Mouse (Mus musculus) megakaryocyte progenitor cell, adult 5-6 weeks (primary cell): ENCODE data around the gene Gjc1. TPM values are rescaled to one million over a fixed set of nuclear protein-coding genes. Genes with fewer than 3 reads are reported as not detected.

Source experiments
- total RNA-seq, 2 experiments: library from RNA; stranded (forward) in 1 of 2; stranded (reverse) in 1 of 2; fragments of 157-497, 149-512 nt in 1 of 2; fragments of 200-1000 nt in 1 of 2; gene quantifications; 2 replicates each; pipeline versions ENCODE4 v1.2.3 to v1.2.4; 2015 to 2017

Gene Gjc1
- total RNA-seq, 2 experiments from 2014 or later: not detected

Other genes with a start within 250 kb of the Gjc1 start
- not detected in 2 replicates for gene Gm11627, start 240.2 kb downstream of the Gjc1 start, total RNA-seq (2015)
- not detected in 2 replicates for gene Gm11627, start 240.2 kb downstream of the Gjc1 start, total RNA-seq (2017)
- not detected in 2 replicates for gene Fzd2, start 215.3 kb downstream of the Gjc1 start, total RNA-seq (2015)
- gene Fzd2, start 215.3 kb downstream of the Gjc1 start, total RNA-seq (2017): not detected in 2 replicates
- gene Meioc, start 156.0 kb downstream of the Gjc1 start, total RNA-seq (2015): not detected in 2 replicates
- not detected in 2 replicates for gene Meioc, start 156.0 kb downstream of the Gjc1 start, total RNA-seq (2017)
- 25.5 and 28.9 TPM in 2 replicates for gene Ccdc43, start 121.9 kb downstream of the Gjc1 start, total RNA-seq (2015)
- 36.1 and 41.9 TPM in 2 replicates for gene Ccdc43, start 121.9 kb downstream of the Gjc1 start, total RNA-seq (2017)
- gene Adam11, start 58.3 kb downstream of the Gjc1 start, total RNA-seq (2015): 0.17 and 2.9 TPM in 2 replicates
- gene Adam11, start 58.3 kb downstream of the Gjc1 start, total RNA-seq (2017): 0.44 TPM in 1 of 2 replicates, not detected in the other
- not detected in 2 replicates for gene Higd1b, start 16.1 kb upstream of the Gjc1 start, total RNA-seq (2015)
- not detected in 2 replicates for gene Higd1b, start 16.1 kb upstream of the Gjc1 start, total RNA-seq (2017)
- 117 and 130 TPM in 2 replicates for gene Eftud2, start 61.3 kb upstream of the Gjc1 start, total RNA-seq (2015)
- 139 and 151 TPM in 2 replicates for gene Eftud2, start 61.3 kb upstream of the Gjc1 start, total RNA-seq (2017)
- gene Ccdc103, start 61.5 kb upstream of the Gjc1 start, total RNA-seq (2015): 0.12 TPM in 1 of 2 replicates, not detected in the other
- not detected in 2 replicates for gene Ccdc103, start 61.5 kb upstream of the Gjc1 start, total RNA-seq (2017)
- gene Fam187a, start 65.5 kb upstream of the Gjc1 start, total RNA-seq (2015): not detected in 2 replicates
- not detected in 2 replicates for gene Fam187a, start 65.5 kb upstream of the Gjc1 start, total RNA-seq (2017)
- 0.10 TPM in 1 of 2 replicates, not detected in the other for gene Gfap, start 81.2 kb upstream of the Gjc1 start, total RNA-seq (2015)
- not detected in 2 replicates for gene Gfap, start 81.2 kb upstream of the Gjc1 start, total RNA-seq (2017)
- 18.8 and 19.0 TPM in 2 replicates for gene Kif18b, start 105.4 kb upstream of the Gjc1 start, total RNA-seq (2015)
- 18.9 and 20.5 TPM in 2 replicates for gene Kif18b, start 105.4 kb upstream of the Gjc1 start, total RNA-seq (2017)
- gene C1ql1, start 127.0 kb upstream of the Gjc1 start, total RNA-seq (2015): not detected in 2 replicates
- gene C1ql1, start 127.0 kb upstream of the Gjc1 start, total RNA-seq (2017): not detected in 2 replicates
- gene Nmt1, start 208.5 kb upstream of the Gjc1 start, total RNA-seq (2015): 38.8 and 39.5 TPM in 2 replicates
- gene Nmt1, start 208.5 kb upstream of the Gjc1 start, total RNA-seq (2017): 44.8 and 45.1 TPM in 2 replicates
- 27.7 and 27.9 TPM in 2 replicates for gene Dcakd, start 208.6 kb upstream of the Gjc1 start, total RNA-seq (2015)
- 17.5 and 24.2 TPM in 2 replicates for gene Dcakd, start 208.6 kb upstream of the Gjc1 start, total RNA-seq (2017)